Mouse (Mus musculus): Measurements from ENCODE around the gene Cubn. TPM values are rescaled to one million over a fixed set of nuclear protein-coding genes. Genes with fewer than 3 reads are reported as not detected.
A peak's percentile ranks its signal among the peaks of the same experiment; 100 is the strongest.

The Cubn gene
- total and polyA plus RNA-seq, 3 experiments, result 0.03 TPM; not detected in 2

DNA sequence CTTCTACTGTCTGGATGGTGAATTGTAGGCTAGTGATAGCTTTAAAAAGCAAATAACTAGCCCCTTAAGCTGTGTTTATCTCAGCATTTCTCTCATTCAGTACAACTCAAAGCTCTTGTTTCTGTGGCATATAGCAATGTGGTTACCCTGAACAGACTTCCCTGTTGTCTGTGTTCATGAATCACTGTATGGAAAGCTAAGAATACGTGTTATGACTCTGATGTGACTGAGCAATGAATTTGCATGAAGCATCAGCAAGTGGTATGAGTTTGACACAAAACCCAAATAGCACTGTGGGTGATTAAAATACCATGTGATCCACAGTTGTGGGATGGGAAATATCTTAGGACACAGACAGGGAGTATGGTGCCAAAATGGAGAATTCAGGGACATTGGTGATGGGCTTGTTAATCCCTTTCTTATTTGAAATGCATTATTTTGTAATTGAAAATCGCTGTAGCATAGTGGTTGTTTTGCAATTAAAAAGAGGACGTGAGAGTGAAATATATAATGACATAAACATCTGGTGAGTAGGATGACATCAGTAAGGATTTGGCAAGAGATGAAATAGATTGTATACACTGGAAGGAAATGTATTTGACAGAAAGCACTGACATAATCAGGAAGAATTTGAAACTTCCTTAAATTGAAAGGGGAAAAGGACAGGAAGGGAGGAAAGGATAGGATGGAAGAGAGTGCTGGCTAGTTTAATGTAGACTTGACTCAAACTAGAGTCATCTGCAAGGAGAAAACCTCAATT lies 74.7 kb downstream of the Cubn start:
- Histone ChIP-seq H3K79me2 (ENCODE audit: control insufficient read depth, insufficient read depth, low read length, poor library complexity) (no peaks in the 10 kb centered on the region), H3K27me3 (ENCODE audit: control insufficient read depth in 1 of 2, insufficient read depth in 2 of 2, low read length in 2 of 2) (no peaks in the 10 kb centered on the region), H3K27ac (ENCODE audit: control insufficient read depth, low read depth, low read length) (no peak overlapping the region), H3K36me3 (ENCODE audit: control insufficient read depth in 1 of 2, insufficient read depth in 2 of 2, low read length in 2 of 2) (peaks cover 0 to 23% of the 10 kb centered on the region in 2 experiments; a peak in 2 of 4 replicates), H3K4me1 (ENCODE audit: control insufficient read depth in 1 of 2, insufficient read depth in 2 of 2, low read length in 2 of 2) (peaks cover 0 to 19% of the 10 kb centered on the region in 2 experiments; a peak in 3 of 4 replicates), H3K9me3 (replicated peaks; ENCODE audit: insufficient read depth, low read length) (no peaks in the 10 kb centered on the region), H3K9ac (ENCODE audit: control insufficient read depth, low read depth, low read length, poor library complexity, severe bottlenecking) (no peak overlapping the region), H3K4me3 (ENCODE audit: control insufficient read depth in 1 of 2, insufficient read depth in 1 of 2, low read depth in 2 of 2, low read length in 2 of 2) (no peak overlapping the region)
- TF ChIP-seq MEF2A (IDR thresholded peaks at IDR 0.05; ENCODE audit: extremely low read depth, insufficient replicate concordance, low read depth, low read length, poor library complexity, severe bottlenecking), result no peak
- no peak for TF ChIP-seq TCF12 (IDR thresholded peaks at IDR 0.05; ENCODE audit: low read depth, low read length)
- DNase-seq (ENCODE audit: low read depth, low spot score), result no peak

DNA sequence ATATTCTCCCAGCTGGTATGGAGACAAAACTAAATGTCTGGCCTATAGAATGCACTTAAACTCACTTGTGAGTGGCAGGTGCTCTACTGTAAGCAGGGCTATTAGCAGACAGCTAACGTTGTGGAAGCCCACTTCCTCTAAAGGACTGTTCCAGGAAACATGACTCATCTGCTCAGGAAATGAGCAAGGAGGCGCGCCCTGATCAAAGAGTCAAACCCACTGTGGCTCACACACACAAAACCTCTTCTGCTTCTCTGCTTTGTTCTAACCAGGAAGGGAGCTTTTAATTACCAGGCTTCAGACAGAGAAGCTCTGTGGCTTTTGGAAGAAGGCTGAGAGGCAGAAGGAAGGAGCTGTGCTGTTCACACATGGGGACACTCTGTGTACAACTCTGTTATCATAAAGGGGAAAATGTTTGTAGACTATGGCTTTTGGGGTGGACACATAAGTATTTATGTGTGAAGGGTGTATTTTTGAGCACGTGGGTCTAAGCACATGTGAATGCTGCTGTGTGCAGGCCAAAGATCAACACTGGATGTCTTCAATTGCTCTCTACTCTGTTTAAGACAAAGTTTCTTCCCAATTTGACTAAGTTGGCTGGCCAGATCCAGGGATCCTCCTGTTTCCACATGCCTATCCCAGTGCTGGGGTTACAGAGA lies 78.0 kb downstream of the Cubn start:
- DNase-seq (ENCODE audit: low read depth, low spot score), result peak; percentile 96
- Histone ChIP-seq H3K36me3 (ENCODE audit: control insufficient read depth in 1 of 2, insufficient read depth in 2 of 2, low read length in 2 of 2) (peaks cover 0 to 37% of the 10 kb centered on the region in 2 experiments; a peak in 2 of 4 replicates), H3K4me3 (ENCODE audit: control insufficient read depth in 1 of 2, insufficient read depth in 1 of 2, low read depth in 2 of 2, low read length in 2 of 2) (no peak overlapping the region), H3K27me3 (ENCODE audit: control insufficient read depth in 1 of 2, insufficient read depth in 2 of 2, low read length in 2 of 2) (no peaks in the 10 kb centered on the region), H3K9me3 (replicated peaks; ENCODE audit: insufficient read depth, low read length) (no peaks in the 10 kb centered on the region), H3K9ac (ENCODE audit: control insufficient read depth, low read depth, low read length, poor library complexity, severe bottlenecking) (peak overlapping the region; percentile 52), H3K79me2 (ENCODE audit: control insufficient read depth, insufficient read depth, low read length, poor library complexity) (no peaks in the 10 kb centered on the region), H3K4me1 (ENCODE audit: control insufficient read depth in 1 of 2, insufficient read depth in 2 of 2, low read length in 2 of 2) (peaks cover 2 to 29% of the 10 kb centered on the region in 2 experiments; a peak in 3 of 4 replicates), H3K27ac (ENCODE audit: control insufficient read depth, low read depth, low read length) (peak overlapping the region; percentile 95)
- no peak for TF ChIP-seq CHD2 (IDR thresholded peaks at IDR 0.05; ENCODE audit: low read length)
- TF ChIP-seq MAFK (IDR thresholded peaks at IDR 0.05; ENCODE audit: borderline replicate concordance, low read depth, low read length), result no peak
- peak; percentile 96 for TF ChIP-seq MYC (IDR thresholded peaks at IDR 0.05; ENCODE audit: low read depth, low read length)
- TF ChIP-seq POLR2AphosphoS2 (IDR thresholded peaks at IDR 0.05; ENCODE audit: low read length), result no peak
- peak in 1 of 2 experiments; percentile 77; a peak in 2 of 4 replicates for TF ChIP-seq POLR2A (IDR thresholded peaks at IDR 0.05; ENCODE audit: control insufficient read depth in 1 of 2, insufficient read depth in 1 of 2, low read depth in 1 of 2, low read length in 2 of 2, poor library complexity in 1 of 2)
- TF ChIP-seq RCOR1 (IDR thresholded peaks at IDR 0.05; ENCODE audit: low read depth, low read length), result peak; percentile 72
- TF ChIP-seq TCF12 (IDR thresholded peaks at IDR 0.05; ENCODE audit: low read depth, low read length), result peak; percentile 57; the same call in 1 of the 2 replicates
- TF ChIP-seq EP300 (IDR thresholded peaks at IDR 0.05; ENCODE audit: low read depth in 1 of 2, low read length in 2 of 2), result peak; percentile 88 to 95
- TF ChIP-seq GATA1 (IDR thresholded peaks at IDR 0.05; ENCODE audit: low read depth, low read length), result peak; percentile 58
- no peak for TF ChIP-seq MEF2A (IDR thresholded peaks at IDR 0.05; ENCODE audit: extremely low read depth, insufficient replicate concordance, low read depth, low read length, poor library complexity, severe bottlenecking)
- TF ChIP-seq ZNF384 (IDR thresholded peaks at IDR 0.05; ENCODE audit: low read depth, low read length), result no peak
- TF ChIP-seq MXI1 (IDR thresholded peaks at IDR 0.05; ENCODE audit: low read depth, low read length), result peak; percentile 84
- no peak for TF ChIP-seq KAT2A (conservative IDR thresholded peaks at IDR 0.05; ENCODE audit: low read depth, low read length)
- TF ChIP-seq ETS1 (IDR thresholded peaks at IDR 0.05; ENCODE audit: low read depth, low read length), result peak; percentile 88
- no peak for TF ChIP-seq CHD1 (IDR thresholded peaks at IDR 0.05; ENCODE audit: low read depth, low read length)
- no peak for TF ChIP-seq USF1 (IDR thresholded peaks at IDR 0.05; ENCODE audit: low read depth, low read length)
- TF ChIP-seq ZMIZ1 (IDR thresholded peaks at IDR 0.05; ENCODE audit: low read depth, low read length), result 0 out of 2 replicates have a peak, but pooled peaks have one; percentile 16
- TF ChIP-seq ELF1 (IDR thresholded peaks at IDR 0.05; ENCODE audit: low read depth, low read length), result no peak; the same call in 1 of the 2 replicates
- TF ChIP-seq CTCF (IDR thresholded peaks at IDR 0.05 in 2 of 3, conservative IDR thresholded peaks at IDR 0.05 in 1 of 3; ENCODE audit: control insufficient read depth in 1 of 3, insufficient read depth in 1 of 3, low read depth in 2 of 3, low read length in 3 of 3, poor library complexity in 1 of 3, severe bottlenecking in 1 of 3), result no peak
- no peak for TF ChIP-seq MAZ (IDR thresholded peaks at IDR 0.05; ENCODE audit: low read depth, low read length)
- TF ChIP-seq SIN3A (IDR thresholded peaks at IDR 0.05; ENCODE audit: low read length), result no peak; the same call in 1 of the 2 replicates
- TF ChIP-seq JUND (IDR thresholded peaks at IDR 0.05; ENCODE audit: low read depth, low read length), result peak; percentile 98
- TF ChIP-seq MAX (IDR thresholded peaks at IDR 0.05; ENCODE audit: low read length), result peak; percentile 94
- TF ChIP-seq E2F4 (IDR thresholded peaks at IDR 0.05; ENCODE audit: borderline replicate concordance, low read depth, low read length), result 0 out of 2 replicates have a peak, but pooled peaks have one; percentile 23
- TF ChIP-seq GABPA (IDR thresholded peaks at IDR 0.05; ENCODE audit: low read depth, low read length), result no peak
- TF ChIP-seq TBP (IDR thresholded peaks at IDR 0.05; ENCODE audit: low read depth, low read length), result peak; percentile 87
- no peak for TF ChIP-seq ZC3H11A (IDR thresholded peaks at IDR 0.05; ENCODE audit: low read depth, low read length)
- no peak for TF ChIP-seq ZKSCAN1 (IDR thresholded peaks at IDR 0.05; ENCODE audit: low read depth, low read length)
- TF ChIP-seq SMC3 (IDR thresholded peaks at IDR 0.05; ENCODE audit: low read depth, low read length), result no peak
